Mouse (Mus musculus) CH12F3 (cell line): ENCODE results near the gene Gm9048.
"Not testable (repeated sequence)": the region's sequence is repeated elsewhere in the genome, so short reads cannot be mapped to it uniquely, and the experiment has no call there.

Experiments
- in situ Hi-C: fragments of 300-500 bp; cut with MboI; formaldehyde crosslinking; loops from 2 replicates; pipeline ENCODE4 v1.14.3; 2020; ENCODE audit warnings: low sequenced_read_pairs

The Gm9048 gene

DNA sequence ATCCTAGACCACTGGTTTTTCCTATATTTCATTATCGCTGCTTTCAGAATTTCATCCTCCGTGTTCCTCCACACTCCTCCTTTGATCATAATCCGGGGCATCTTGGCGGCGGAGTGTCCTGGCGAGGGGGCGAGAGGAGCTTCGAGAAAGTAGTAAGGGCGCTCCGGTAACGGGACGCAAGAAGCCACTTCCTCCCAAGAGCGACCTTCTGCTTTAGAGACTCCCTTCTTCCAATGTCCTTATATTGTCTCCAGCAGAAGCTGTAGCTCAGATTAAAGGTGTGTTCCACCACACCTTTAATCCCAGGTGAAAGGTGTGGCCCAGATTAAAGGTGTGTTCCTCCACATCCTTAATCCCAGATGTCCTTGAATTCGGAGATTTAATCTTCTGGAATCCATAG is at the start of gene Gm9048:
Gene Gm9048 (minus strand): TSS at position 101 of the 400 bp plus-strand sequence.
- in situ Hi-C loops: not testable (repeated sequence)

GRCm38 (mm10) chr10:118370443-118370842 is 22.0 kb upstream of the Gm9048 start:
- in situ Hi-C loops: loop anchor here (25.0 kb wide), 1 partner anchor 633 kb away; the partner anchor contains the start of gene Slc35e3

DNA sequence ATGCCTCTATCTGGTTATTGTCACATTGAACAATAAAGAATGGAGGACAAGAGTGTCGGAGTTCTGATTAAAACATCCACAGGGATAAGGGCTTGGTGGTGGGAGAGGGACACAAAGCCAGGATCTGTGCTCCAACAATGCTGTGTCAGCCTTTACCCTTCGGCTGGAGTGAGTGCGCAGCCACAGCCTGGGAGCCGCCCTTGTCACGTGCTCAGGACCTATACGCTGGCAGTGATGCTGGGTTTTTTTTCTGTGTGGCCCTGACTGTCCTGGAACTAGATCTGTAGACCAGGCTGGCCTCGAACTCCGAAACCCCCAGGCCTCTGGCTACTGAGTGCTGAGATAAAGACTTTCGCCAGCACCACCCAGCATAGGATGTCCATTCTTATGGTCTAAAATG is 21.0 kb upstream of the Gm9048 start:
- in situ Hi-C loops: loop anchor here (25.0 kb wide), 1 partner anchor 632 kb away; the partner anchor contains the start of gene Slc35e3

DNA sequence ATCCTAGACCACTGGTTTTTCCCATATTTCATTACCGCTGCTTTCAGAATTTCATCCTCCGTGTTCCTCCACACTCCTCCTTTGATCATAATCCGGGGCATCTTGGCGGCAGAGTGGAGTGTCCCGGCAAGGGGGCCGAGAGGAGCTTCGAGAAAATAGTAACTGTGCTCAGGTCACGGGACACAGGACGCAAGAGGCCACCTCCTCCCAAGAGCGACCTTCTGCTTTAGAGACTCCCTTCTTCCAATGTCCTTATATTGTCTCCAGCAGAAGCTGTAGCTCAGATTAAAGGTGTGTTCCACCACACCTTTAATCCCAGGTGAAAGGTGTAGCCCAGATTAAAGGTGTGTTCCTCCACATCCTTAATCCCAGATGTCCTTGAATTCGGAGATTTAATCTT is 5.5 kb upstream of the Gm9048 start, which contains the start of gene Gm9049:
Gene Gm9049 (minus strand): TSS at position 101 of the 400 bp plus-strand sequence.
- in situ Hi-C loops: loop anchor here (25.0 kb wide), 1 partner anchor 617 kb away; the partner anchor contains the start of gene Slc35e3

- in situ Hi-C loops: not testable (repeated sequence)
Measured at GRCm38 (mm10) chr10:118343155-118343554, 5.3 kb downstream of the Gm9048 start, which contains the start of gene Gm9046. Gene Gm9046, minus strand, starts transcription at chr10:118343255.

DNA sequence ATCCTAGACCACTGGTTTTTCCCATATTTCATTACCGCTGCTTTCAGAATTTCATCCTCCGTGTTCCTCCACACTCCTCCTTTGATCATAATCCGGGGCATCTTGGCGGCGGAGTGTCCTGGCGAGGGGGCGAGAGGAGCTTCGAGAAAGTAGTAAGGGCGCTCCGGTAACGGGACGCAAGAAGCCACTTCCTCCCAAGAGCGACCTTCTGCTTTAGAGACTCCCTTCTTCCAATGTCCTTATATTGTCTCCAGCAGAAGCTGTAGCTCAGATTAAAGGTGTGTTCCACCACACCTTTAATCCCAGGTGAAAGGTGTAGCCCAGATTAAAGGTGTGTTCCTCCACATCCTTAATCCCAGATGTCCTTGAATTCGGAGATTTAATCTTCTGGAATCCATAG is 10.7 kb downstream of the Gm9048 start, which contains the start of gene Gm9045:
Gene Gm9045 (minus strand): TSS at position 101 of the 400 bp plus-strand sequence.
- in situ Hi-C loops: not testable (repeated sequence)

- in situ Hi-C loops: not testable (repeated sequence)
Measured at GRCm38 (mm10) chr10:118332308-118332707, 16.2 kb downstream of the Gm9048 start, which contains the start of gene Gm9044. Gene Gm9044, minus strand, starts transcription at chr10:118332408.

DNA sequence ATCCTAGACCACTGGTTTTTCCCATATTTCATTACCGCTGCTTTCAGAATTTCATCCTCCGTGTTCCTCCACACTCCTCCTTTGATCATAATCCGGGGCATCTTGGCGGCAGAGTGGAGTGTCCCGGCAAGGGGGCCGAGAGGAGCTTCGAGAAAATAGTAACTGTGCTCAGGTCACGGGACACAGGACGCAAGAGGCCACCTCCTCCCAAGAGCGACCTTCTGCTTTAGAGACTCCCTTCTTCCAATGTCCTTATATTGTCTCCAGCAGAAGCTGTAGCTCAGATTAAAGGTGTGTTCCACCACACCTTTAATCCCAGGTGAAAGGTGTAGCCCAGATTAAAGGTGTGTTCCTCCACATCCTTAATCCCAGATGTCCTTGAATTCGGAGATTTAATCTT is 21.6 kb downstream of the Gm9048 start, which contains the start of gene Gm9040:
Gene Gm9040 (minus strand): TSS at position 101 of the 400 bp plus-strand sequence.
- in situ Hi-C loops: not testable (repeated sequence)

DNA sequence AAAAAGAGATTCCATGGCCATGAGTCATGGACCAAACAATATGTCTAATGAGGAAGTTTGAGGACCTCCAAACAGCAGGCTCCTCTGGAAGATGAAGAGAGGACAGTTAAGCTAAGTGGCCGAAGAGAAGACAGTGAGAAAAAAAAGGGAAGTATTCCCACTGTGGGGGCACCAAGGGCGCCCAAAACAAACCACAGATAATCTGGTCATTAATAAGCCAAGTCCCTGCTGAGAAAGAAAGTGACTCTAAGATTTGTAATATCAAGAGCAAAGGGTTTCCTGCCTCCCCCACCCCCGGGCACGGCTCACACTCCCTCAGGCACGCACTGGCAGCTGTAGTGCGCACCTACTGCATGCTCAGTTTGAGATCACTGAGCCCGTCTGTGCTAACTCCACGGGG is 29.5 kb downstream of the Gm9048 start:
- in situ Hi-C loops: no loop called here

DNA sequence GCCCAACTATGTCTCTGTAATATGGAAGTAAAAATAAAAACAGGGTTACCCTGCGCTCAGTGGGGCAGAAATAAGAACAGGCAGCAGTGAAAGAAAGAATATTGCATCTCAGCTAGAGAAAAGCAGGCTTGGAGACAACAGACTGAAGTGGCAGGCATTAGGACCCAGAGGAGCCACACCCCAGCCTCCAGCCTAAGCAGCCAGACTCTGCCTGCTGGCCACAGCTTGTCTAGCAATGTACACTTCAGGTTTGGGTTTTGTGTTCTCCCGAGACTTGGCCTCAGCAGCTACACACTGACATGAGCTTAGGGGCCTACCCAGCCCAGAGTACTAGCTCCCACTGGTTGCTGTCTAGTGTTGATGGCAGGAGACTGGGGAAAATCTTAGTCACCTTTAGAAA is 46.3 kb downstream of the Gm9048 start:
- in situ Hi-C loops: not testable (repeated sequence)
